Mouse (Mus musculus) heart, embryonic 16.5 days (tissue): Measurements from ENCODE around the gene Zfp821. TPM values are rescaled to one million over a fixed set of nuclear protein-coding genes. Genes with fewer than 3 reads are reported as not detected.

Experiments used
- ATAC-seq: fragments of 200-750 bp; cut with Nextera tagmentation; replicated peaks from 2 replicates; pipeline ENCODE4 v1.8.0; 2017; ENCODE audit warnings: moderate number of reproducible peaks; ENCODE audit not compliant: insufficient read depth, low FRiP score; ENCODE audit errors: extremely low read depth
- H3K27ac ChIP-seq: fragments of 300-500 bp; sonication (generic); 2 replicates; pipeline ENCODE4 v1.5.1; 2014; ENCODE audit warnings: mild to moderate bottlenecking, low read length, control low read depth, moderate library complexity
- H3K27me3 ChIP-seq: fragments of 300-500 bp; sonication (generic); 2 replicates; pipeline ENCODE4 v1.6.1; 2014; ENCODE audit warnings: low read length, mixed read lengths; ENCODE audit not compliant: control insufficient read depth, insufficient read depth
- H3K36me3 ChIP-seq: fragments of 300-500 bp; sonication (generic); 2 replicates; pipeline ENCODE4 v1.6.1; 2014; ENCODE audit not compliant: control insufficient read depth, insufficient read depth
- H3K4me1 ChIP-seq: fragments of 300-500 bp; sonication (generic); 2 replicates; pipeline ENCODE4 v1.6.1; 2014; ENCODE audit warnings: low read length, mixed read lengths; ENCODE audit not compliant: control insufficient read depth, insufficient read depth
- H3K4me2 ChIP-seq: fragments of 300-500 bp; sonication (generic); 2 replicates; pipeline ENCODE4 v1.6.1; 2014; ENCODE audit warnings: low read depth, mild to moderate bottlenecking, control low read depth, low read length
- H3K4me3 ChIP-seq: fragments of 300-500 bp; sonication (generic); 2 replicates; pipeline ENCODE4 v1.5.1; 2014; ENCODE audit warnings: mild to moderate bottlenecking, control low read depth, low read length
- H3K9ac ChIP-seq: fragments of 300-500 bp; sonication (generic); 2 replicates; pipeline ENCODE4 v1.6.1; 2014; ENCODE audit warnings: low read length, control low read depth
- H3K9me3 ChIP-seq: fragments of 300-500 bp; sonication (generic); replicated peaks from 2 replicates; pipeline ENCODE4 v1.6.1; 2016; ENCODE audit warnings: low read length; ENCODE audit not compliant: control insufficient read depth
- WGBS: fragments of 180-500 bp; shearing (Covaris S2); extraction: QIAGEN DNeasy Blood & Tissue Kit; methylation state at CpG from one replicate; pipeline ENCODE4 v1.1.7; 2014; 5-methylcytosine and 5-hydroxymethylcytosine counted together
- polyA plus RNA-seq: library from polyadenylated mRNA; unstranded; fragments of >200 nt; fragmentation: Nextera tagmentation; extraction: Ambion mirVana; gene quantifications from 2 replicates; pipeline ENCODE4 v1.2.1, GENCODE M21; 2015

Gene Zfp821
- polyA plus RNA-seq, 1 experiment from 2014 or later: 17.1 TPM

GRCm38 (mm10) chr8:109756849-109757248 lies 51.5 kb downstream of the Zfp821 start:
- Histone ChIP-seq H3K9ac (no peak overlapping the region), H3K36me3 (no peaks in the 10 kb centered on the region), H3K4me1 (no peaks in the 10 kb centered on the region), H3K4me2 (no peak overlapping the region), H3K4me3 (no peak overlapping the region), H3K27ac (no peak overlapping the region), H3K27me3 (no peaks in the 10 kb centered on the region), H3K9me3 (0 out of 2 replicates have a peak, but pooled peaks cover 3% of the 10 kb centered on the region)
- 54% methylated on average over 3 of the region's 3 CpGs for WGBS
- ATAC-seq: no peak

DNA sequence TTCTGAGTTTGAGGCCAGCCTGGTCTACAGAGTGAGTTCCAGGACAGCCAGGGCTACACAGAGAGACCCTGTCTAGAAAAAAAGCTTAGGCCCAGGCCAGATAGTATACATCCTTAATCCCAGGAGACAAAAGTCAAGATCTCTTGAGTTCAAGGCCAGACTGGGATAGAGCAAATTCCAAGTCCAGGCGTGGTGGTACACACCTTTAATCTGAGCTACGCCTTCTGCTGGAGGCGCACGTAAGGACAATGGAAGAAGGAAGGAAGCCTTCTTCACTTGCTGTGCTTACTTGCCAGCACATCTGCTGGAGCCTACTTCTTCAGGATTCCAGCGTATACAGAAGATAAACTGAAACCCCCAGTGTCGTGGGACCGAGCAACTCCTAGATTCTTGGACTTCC lies 54.1 kb downstream of the Zfp821 start:
- Histone ChIP-seq H3K9me3 (peaks cover 14% of the 10 kb centered on the region), H3K4me3 (no peak overlapping the region), H3K4me1 (no peaks in the 10 kb centered on the region), H3K4me2 (no peak overlapping the region), H3K27me3 (no peaks in the 10 kb centered on the region), H3K9ac (no peak overlapping the region), H3K27ac (no peak overlapping the region), H3K36me3 (no peaks in the 10 kb centered on the region)
- 85% methylated on average over 7 of the region's 7 CpGs for WGBS
- ATAC-seq: no peak

- no peaks in the 10 kb centered on the region for H3K4me1 ChIP-seq
- no peak overlapping the region for H3K4me2 ChIP-seq
- ATAC-seq: no peak
- WGBS: 59% methylated on average over 1 of the region's 1 CpGs
- H3K36me3 ChIP-seq: no peaks in the 10 kb centered on the region
- H3K27me3 ChIP-seq: no peaks in the 10 kb centered on the region
- H3K9ac ChIP-seq: no peak overlapping the region
- H3K27ac ChIP-seq: no peak overlapping the region
- H3K9me3 ChIP-seq: peaks cover 13% of the 10 kb centered on the region
- no peak overlapping the region for H3K4me3 ChIP-seq
Observed at GRCm38 (mm10) chr8:109760221-109760620, 54.9 kb downstream of the Zfp821 start.

DNA sequence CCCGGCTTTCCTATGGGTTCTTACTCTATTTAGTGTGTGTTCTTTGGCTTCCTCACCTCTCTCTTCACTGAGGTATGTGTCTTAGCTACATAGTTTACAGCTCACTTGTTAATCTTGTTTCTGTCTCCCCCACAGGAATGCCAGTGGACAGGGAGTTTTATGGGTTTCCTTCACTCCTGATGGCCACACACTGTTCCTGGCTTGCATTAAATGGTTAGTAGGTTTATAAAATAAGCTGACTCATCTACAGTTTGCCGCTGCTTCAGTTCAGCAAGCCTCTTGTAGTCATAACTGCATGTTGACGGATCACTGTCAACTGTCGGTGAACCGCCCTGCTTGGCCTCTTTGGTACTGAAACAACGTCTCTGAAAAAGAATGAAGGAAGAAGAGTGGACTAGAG lies 58.7 kb downstream of the Zfp821 start:
- no peak overlapping the region for H3K9ac ChIP-seq
- no peak for ATAC-seq
- WGBS: 83% methylated on average over 6 of the region's 6 CpGs
- no peak overlapping the region for H3K27ac ChIP-seq
- no peaks in the 10 kb centered on the region for H3K27me3 ChIP-seq
- peaks cover 13% of the 10 kb centered on the region for H3K9me3 ChIP-seq
- H3K4me1 ChIP-seq: no peaks in the 10 kb centered on the region
- no peak overlapping the region for H3K4me3 ChIP-seq
- no peak overlapping the region for H3K4me2 ChIP-seq
- no peaks in the 10 kb centered on the region for H3K36me3 ChIP-seq

GRCm38 (mm10) chr8:109766081-109766480 lies 60.7 kb downstream of the Zfp821 start:
- H3K27me3 ChIP-seq: no peaks in the 10 kb centered on the region
- WGBS: 59% methylated on average over 7 of the region's 7 CpGs
- no peak for ATAC-seq

GRCm38 (mm10) chr8:109773154-109773553 lies 67.8 kb downstream of the Zfp821 start:
- ATAC-seq: no peak
- H3K27ac ChIP-seq: no peak overlapping the region
- no peaks in the 10 kb centered on the region for H3K4me1 ChIP-seq
- no peaks in the 10 kb centered on the region for H3K9me3 ChIP-seq
- H3K9ac ChIP-seq: no peak overlapping the region
- no peak overlapping the region for H3K4me3 ChIP-seq
- H3K27me3 ChIP-seq: peaks cover 5% of the 10 kb centered on the region
- H3K36me3 ChIP-seq: no peaks in the 10 kb centered on the region
- H3K4me2 ChIP-seq: no peak overlapping the region
- WGBS: 32% methylated on average over 3 of the region's 3 CpGs

More at GRCm38 (mm10) chr8:109766081-109766480, 60.7 kb downstream of the Zfp821 start:
- Histone ChIP-seq H3K4me2 (no peak overlapping the region), H3K4me3 (no peak overlapping the region), H3K9me3 (peaks cover 13% of the 10 kb centered on the region), H3K4me1 (no peaks in the 10 kb centered on the region), H3K9ac (no peak overlapping the region), H3K36me3 (no peaks in the 10 kb centered on the region), H3K27ac (no peak overlapping the region)

Other genes starting within 250 kb of the Zfp821 start
- gene Pmfbp1, start 211.5 kb upstream of the Zfp821 start, polyA plus RNA-seq: 0.05 and 0.11 TPM in 2 replicates
- gene Dhx38, start 139.7 kb upstream of the Zfp821 start, polyA plus RNA-seq: 13.9 and 14.5 TPM in 2 replicates
- gene Txnl4b, start 139.7 kb upstream of the Zfp821 start, polyA plus RNA-seq: 17.4 and 19.0 TPM in 2 replicates
- 4.8 and 8.1 TPM in 2 replicates for gene Hp, start 126.4 kb upstream of the Zfp821 start, polyA plus RNA-seq
- gene Dhodh, start 96.9 kb upstream of the Zfp821 start, polyA plus RNA-seq: 36.5 and 40.4 TPM in 2 replicates
- 0.09 and 0.10 TPM in 2 replicates for gene Pkd1l3, start 91.0 kb upstream of the Zfp821 start, polyA plus RNA-seq
- gene Ist1, start 12.3 kb upstream of the Zfp821 start, polyA plus RNA-seq: 95.4 and 98.4 TPM in 2 replicates
- 4.9 TPM in 2 replicates for gene Atxn1l, start 32.2 kb downstream of the Zfp821 start, polyA plus RNA-seq
- 26.1 and 30.0 TPM in 2 replicates for gene Ap1g1, start 73.0 kb downstream of the Zfp821 start, polyA plus RNA-seq
- gene Phlpp2, start 163.0 kb downstream of the Zfp821 start, polyA plus RNA-seq: 1.3 and 1.9 TPM in 2 replicates